Mouse (Mus musculus): ENCODE data around the gene Vamp2. TPM values are rescaled to one million over a fixed set of nuclear protein-coding genes. Genes with fewer than 3 reads are reported as not detected.

The Vamp2 gene
- total and polyA plus RNA-seq, 2 experiments from 2014 or later = 25.2 to 59.2 TPM

DNA sequence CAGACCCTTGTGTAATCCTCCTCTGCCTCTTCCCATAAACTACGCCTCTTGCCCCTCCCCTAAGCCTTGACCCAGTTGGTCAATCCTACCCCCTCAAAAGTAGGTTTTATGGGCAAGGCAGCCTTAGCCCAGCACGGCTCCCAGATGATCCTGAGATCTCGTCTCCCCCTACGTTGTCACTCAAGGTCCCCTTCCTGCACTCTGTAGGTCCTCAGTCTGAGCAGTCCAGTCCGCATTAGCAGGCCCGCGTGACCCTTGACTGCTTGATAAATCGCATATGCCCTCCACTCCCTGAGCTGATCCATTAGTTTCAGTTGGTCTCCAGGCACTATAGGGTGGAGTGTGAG is 46.3 kb downstream of the Vamp2 start:
- TF ChIP-seq CTCF (IDR thresholded peaks at IDR 0.05; ENCODE audit: low read depth) (no peak), EP300 (IDR thresholded peaks at IDR 0.05; ENCODE audit: low read depth) (no peak)
- H3K4me1 ChIP-seq (ENCODE audit: control insufficient read depth, insufficient read depth) = no peaks in the 10 kb centered on the region
- no peaks in the 10 kb centered on the region for H3K27me3 ChIP-seq (ENCODE audit: control insufficient read depth, insufficient read depth, low read length)
- H3K9ac ChIP-seq (replicated peaks; ENCODE audit: low read depth, low read length) = no peak overlapping the region
- no peak for ATAC-seq (ENCODE audit: insufficient read depth, low read depth)
- H3K4me2 ChIP-seq (ENCODE audit: low read depth, low read length) = peak overlapping the region; percentile 60
- H3K27ac ChIP-seq (ENCODE audit: low read depth) = no peak overlapping the region
- no peaks in the 10 kb centered on the region for H3K9me3 ChIP-seq (replicated peaks; ENCODE audit: control insufficient read depth, low read length)
- no peak for DNase-seq (ENCODE audit: low spot score)
- WGBS = 41% methylated on average over 8 of the region's 8 CpGs
- H3K4me3 ChIP-seq (ENCODE audit: low read depth, low read length) = peak overlapping the region; percentile 40
- no peaks in the 10 kb centered on the region for H3K36me3 ChIP-seq (replicated peaks; ENCODE audit: control insufficient read depth, insufficient read depth, low read length)

DNA sequence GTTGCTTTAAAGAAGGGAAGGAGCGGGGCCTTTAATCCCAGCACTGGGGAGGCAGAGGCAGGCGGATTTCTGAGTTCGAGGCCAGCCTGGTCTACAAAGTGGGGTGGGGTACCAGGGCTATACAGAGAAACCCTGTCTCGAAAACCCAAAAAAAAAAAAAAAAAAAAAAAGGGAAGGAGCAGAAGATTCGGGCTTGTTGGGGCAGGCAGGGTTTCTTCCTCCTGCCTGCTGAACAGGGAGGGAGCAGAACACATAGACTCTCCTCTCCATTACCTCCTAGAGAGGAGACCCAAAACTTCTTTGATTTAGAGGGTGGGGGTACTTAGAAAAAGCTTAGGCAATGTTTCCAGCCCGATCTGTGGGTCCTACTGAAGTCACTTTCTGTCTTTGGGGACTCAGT is 47.1 kb downstream of the Vamp2 start:
- H3K36me3 ChIP-seq (replicated peaks; ENCODE audit: control insufficient read depth, insufficient read depth, low read length) = no peaks in the 10 kb centered on the region
- H3K4me2 ChIP-seq (ENCODE audit: low read depth, low read length) = no peak overlapping the region
- no peak for ATAC-seq (ENCODE audit: insufficient read depth, low read depth)
- no peak overlapping the region for H3K4me3 ChIP-seq (ENCODE audit: low read depth, low read length)
- no peak overlapping the region for H3K9ac ChIP-seq (replicated peaks; ENCODE audit: low read depth, low read length)
- H3K4me1 ChIP-seq (ENCODE audit: control insufficient read depth, insufficient read depth) = no peaks in the 10 kb centered on the region
- H3K27me3 ChIP-seq (ENCODE audit: control insufficient read depth, insufficient read depth, low read length) = no peaks in the 10 kb centered on the region
- H3K9me3 ChIP-seq (replicated peaks; ENCODE audit: control insufficient read depth, low read length) = no peaks in the 10 kb centered on the region
- no peak for DNase-seq (ENCODE audit: low spot score)
- WGBS = 85% methylated on average over 6 of the region's 6 CpGs
- no peak overlapping the region for H3K27ac ChIP-seq (ENCODE audit: low read depth)
- TF ChIP-seq EP300 (IDR thresholded peaks at IDR 0.05; ENCODE audit: low read depth) = no peak
- no peak for TF ChIP-seq CTCF (IDR thresholded peaks at IDR 0.05; ENCODE audit: low read depth)

Other genes starting within 250 kb of the Vamp2 start
- gene Ndel1, start 216.6 kb upstream of the Vamp2 start, total RNA-seq (2014; rRNA removed; ENCODE audit: low replicate concordance) = 70.9 and 130 TPM in 2 replicates
- 60.7 and 62.3 TPM in 2 replicates for gene Ndel1, start 216.6 kb upstream of the Vamp2 start, polyA plus RNA-seq (2015; fragmentation: Nextera tagmentation; extraction: Ambion mirVana)
- gene Rnf222, start 199.9 kb upstream of the Vamp2 start, total RNA-seq (2014; rRNA removed; ENCODE audit: low replicate concordance) = not detected in 2 replicates
- gene Rnf222, start 199.9 kb upstream of the Vamp2 start, polyA plus RNA-seq (2015; fragmentation: Nextera tagmentation; extraction: Ambion mirVana) = 0.14 and 0.15 TPM in 2 replicates
- gene Rpl26, start 186.9 kb upstream of the Vamp2 start, total RNA-seq (2014; rRNA removed; ENCODE audit: low replicate concordance) = 1,343 and 1,533 TPM in 2 replicates
- gene Rpl26, start 186.9 kb upstream of the Vamp2 start, polyA plus RNA-seq (2015; fragmentation: Nextera tagmentation; extraction: Ambion mirVana) = 529 and 545 TPM in 2 replicates
- gene Odf4, start 161.4 kb upstream of the Vamp2 start, total RNA-seq (2014; rRNA removed; ENCODE audit: low replicate concordance) = not detected in 2 replicates
- not detected in 2 replicates for gene Odf4, start 161.4 kb upstream of the Vamp2 start, polyA plus RNA-seq (2015; fragmentation: Nextera tagmentation; extraction: Ambion mirVana)
- gene Arhgef15, start 131.0 kb upstream of the Vamp2 start, total RNA-seq (2014; rRNA removed; ENCODE audit: low replicate concordance) = 12.6 and 19.8 TPM in 2 replicates
- 10.0 and 11.6 TPM in 2 replicates for gene Arhgef15, start 131.0 kb upstream of the Vamp2 start, polyA plus RNA-seq (2015; fragmentation: Nextera tagmentation; extraction: Ambion mirVana)
- gene Slc25a35, start 120.4 kb upstream of the Vamp2 start, total RNA-seq (2014; rRNA removed; ENCODE audit: low replicate concordance) = 0.70 and 3.6 TPM in 2 replicates
- 1.9 and 2.0 TPM in 2 replicates for gene Slc25a35, start 120.4 kb upstream of the Vamp2 start, polyA plus RNA-seq (2015; fragmentation: Nextera tagmentation; extraction: Ambion mirVana)
- 101 and 103 TPM in 2 replicates for gene Rangrf, start 113.3 kb upstream of the Vamp2 start, total RNA-seq (2014; rRNA removed; ENCODE audit: low replicate concordance)
- 78.0 and 85.1 TPM in 2 replicates for gene Rangrf, start 113.3 kb upstream of the Vamp2 start, polyA plus RNA-seq (2015; fragmentation: Nextera tagmentation; extraction: Ambion mirVana)
- 10.1 and 12.3 TPM in 2 replicates for gene Pfas, start 80.0 kb upstream of the Vamp2 start, total RNA-seq (2014; rRNA removed; ENCODE audit: low replicate concordance)
- gene Pfas, start 80.0 kb upstream of the Vamp2 start, polyA plus RNA-seq (2015; fragmentation: Nextera tagmentation; extraction: Ambion mirVana) = 8.3 and 8.7 TPM in 2 replicates
- 40.0 and 46.0 TPM in 2 replicates for gene Ctc1, start 72.6 kb upstream of the Vamp2 start, total RNA-seq (2014; rRNA removed; ENCODE audit: low replicate concordance)
- 18.6 TPM in 2 replicates for gene Ctc1, start 72.6 kb upstream of the Vamp2 start, polyA plus RNA-seq (2015; fragmentation: Nextera tagmentation; extraction: Ambion mirVana)
- gene Aurkb, start 42.8 kb upstream of the Vamp2 start, total RNA-seq (2014; rRNA removed; ENCODE audit: low replicate concordance) = 21.4 and 54.6 TPM in 2 replicates
- 19.5 and 19.9 TPM in 2 replicates for gene Aurkb, start 42.8 kb upstream of the Vamp2 start, polyA plus RNA-seq (2015; fragmentation: Nextera tagmentation; extraction: Ambion mirVana)
- 21.3 and 24.1 TPM in 2 replicates for gene Borcs6, start 28.8 kb upstream of the Vamp2 start, total RNA-seq (2014; rRNA removed; ENCODE audit: low replicate concordance)
- 12.1 and 13.0 TPM in 2 replicates for gene Borcs6, start 28.8 kb upstream of the Vamp2 start, polyA plus RNA-seq (2015; fragmentation: Nextera tagmentation; extraction: Ambion mirVana)
- 10.9 and 25.5 TPM in 2 replicates for gene Tmem107, start 17.7 kb upstream of the Vamp2 start, total RNA-seq (2014; rRNA removed; ENCODE audit: low replicate concordance)
- 18.3 and 24.3 TPM in 2 replicates for gene Tmem107, start 17.7 kb upstream of the Vamp2 start, polyA plus RNA-seq (2015; fragmentation: Nextera tagmentation; extraction: Ambion mirVana)
- 76.8 and 93.5 TPM in 2 replicates for gene Per1, start 6.7 kb downstream of the Vamp2 start, total RNA-seq (2014; rRNA removed; ENCODE audit: low replicate concordance)
- 8.1 and 9.7 TPM in 2 replicates for gene Per1, start 6.7 kb downstream of the Vamp2 start, polyA plus RNA-seq (2015; fragmentation: Nextera tagmentation; extraction: Ambion mirVana)
- not detected in 2 replicates for gene Hes7, start 31.9 kb downstream of the Vamp2 start, total RNA-seq (2014; rRNA removed; ENCODE audit: low replicate concordance)
- 0.26 and 0.29 TPM in 2 replicates for gene Hes7, start 31.9 kb downstream of the Vamp2 start, polyA plus RNA-seq (2015; fragmentation: Nextera tagmentation; extraction: Ambion mirVana)
- gene 9130213A22Rik, start 34.1 kb downstream of the Vamp2 start, total RNA-seq (2014; rRNA removed; ENCODE audit: low replicate concordance) = 0.66 TPM in 1 of 2 replicates, not detected in the other
- gene 9130213A22Rik, start 34.1 kb downstream of the Vamp2 start, polyA plus RNA-seq (2015; fragmentation: Nextera tagmentation; extraction: Ambion mirVana) = 0.30 and 0.49 TPM in 2 replicates
- gene Aloxe3, start 37.4 kb downstream of the Vamp2 start, total RNA-seq (2014; rRNA removed; ENCODE audit: low replicate concordance) = 0.58 TPM in 1 of 2 replicates, not detected in the other
- gene Aloxe3, start 37.4 kb downstream of the Vamp2 start, polyA plus RNA-seq (2015; fragmentation: Nextera tagmentation; extraction: Ambion mirVana) = 0.08 TPM in 1 of 2 replicates, not detected in the other
- gene Alox12b, start 68.5 kb downstream of the Vamp2 start, total RNA-seq (2014; rRNA removed; ENCODE audit: low replicate concordance) = not detected in 2 replicates
- not detected in 2 replicates for gene Alox12b, start 68.5 kb downstream of the Vamp2 start, polyA plus RNA-seq (2015; fragmentation: Nextera tagmentation; extraction: Ambion mirVana)
- 3.0 and 3.7 TPM in 2 replicates for gene Alox8, start 109.4 kb downstream of the Vamp2 start, total RNA-seq (2014; rRNA removed; ENCODE audit: low replicate concordance)
- 0.86 and 2.5 TPM in 2 replicates for gene Alox8, start 109.4 kb downstream of the Vamp2 start, polyA plus RNA-seq (2015; fragmentation: Nextera tagmentation; extraction: Ambion mirVana)
- 0.27 TPM in 1 of 2 replicates, not detected in the other for gene Gucy2e, start 148.5 kb downstream of the Vamp2 start, total RNA-seq (2014; rRNA removed; ENCODE audit: low replicate concordance)
- gene Gucy2e, start 148.5 kb downstream of the Vamp2 start, polyA plus RNA-seq (2015; fragmentation: Nextera tagmentation; extraction: Ambion mirVana) = 0.07 and 0.15 TPM in 2 replicates
- 7.5 and 15.5 TPM in 2 replicates for gene Cntrob, start 235.3 kb downstream of the Vamp2 start, total RNA-seq (2014; rRNA removed; ENCODE audit: low replicate concordance)
- gene Cntrob, start 235.3 kb downstream of the Vamp2 start, polyA plus RNA-seq (2015; fragmentation: Nextera tagmentation; extraction: Ambion mirVana) = 6.9 and 8.4 TPM in 2 replicates
- 240 and 263 TPM in 2 replicates for gene Trappc1, start 235.5 kb downstream of the Vamp2 start, total RNA-seq (2014; rRNA removed; ENCODE audit: low replicate concordance)
- gene Trappc1, start 235.5 kb downstream of the Vamp2 start, polyA plus RNA-seq (2015; fragmentation: Nextera tagmentation; extraction: Ambion mirVana) = 180 and 186 TPM in 2 replicates
- gene Kcnab3, start 237.8 kb downstream of the Vamp2 start, total RNA-seq (2014; rRNA removed; ENCODE audit: low replicate concordance) = 1.1 and 2.8 TPM in 2 replicates
- 1.1 and 1.4 TPM in 2 replicates for gene Kcnab3, start 237.8 kb downstream of the Vamp2 start, polyA plus RNA-seq (2015; fragmentation: Nextera tagmentation; extraction: Ambion mirVana)